Mouse (Mus musculus): ENCODE measurements around the gene Wdr74.

GRCm38 (mm10) chr19:8714653-8715481, 20.8 kb upstream of the Wdr74 start:
- TF ChIP-seq CTCF (IDR thresholded peaks at IDR 0.05; ENCODE audit: control insufficient read depth, insufficient read depth, low read length): no peak
- TF ChIP-seq POLR2A (IDR thresholded peaks at IDR 0.05; ENCODE audit: borderline replicate concordance, control insufficient read depth, low read depth, low read length): no peak
